Mouse (Mus musculus) MEL (cell line): ENCODE data around the gene Plcxd3. TPM values are rescaled to one million over a fixed set of nuclear protein-coding genes. Genes with fewer than 3 reads are reported as not detected.

ENCODE experiments used
- DNase-seq: peaks from one replicate; pipeline ENCODE4 v3.0.0; 2011; ENCODE audit warnings: low read depth, low spot score
- H3K27ac ChIP-seq: 2 replicates; pipeline ENCODE4 v1.5.1; 2012; ENCODE audit warnings: low read depth, mild to moderate bottlenecking, control low read depth, low read length, moderate library complexity; ENCODE audit not compliant: control insufficient read depth
- H3K27me3 ChIP-seq, 2 experiments: fragments of 150-350 bp in 1 of 2; sonication (generic) in 1 of 2; 2 replicates each; pipeline ENCODE4 v1.6.1; 2012; ENCODE audit warnings: low read length in 2 of 2, mild to moderate bottlenecking in 2 of 2, improper control_type of control experiment in 1 of 2, moderate library complexity in 1 of 2; ENCODE audit not compliant: insufficient read depth in 2 of 2, control insufficient read depth in 1 of 2
- H3K36me3 ChIP-seq, 2 experiments: 2 replicates each; pipeline ENCODE4 v1.6.1; 2012 to 2014; ENCODE audit warnings: low read length in 2 of 2, improper control_type of control experiment in 1 of 2, inconsistent platforms in 1 of 2, mild to moderate bottlenecking in 1 of 2; ENCODE audit not compliant: insufficient read depth in 2 of 2, control insufficient read depth in 1 of 2
- H3K4me1 ChIP-seq, 2 experiments: fragments of 150-350 bp in 1 of 2; sonication (generic) in 1 of 2; 2 replicates each; pipeline ENCODE4 v1.6.1; 2012; ENCODE audit warnings: low read length in 2 of 2, improper control_type of control experiment in 1 of 2, mild to moderate bottlenecking in 1 of 2; ENCODE audit not compliant: insufficient read depth in 2 of 2, control insufficient read depth in 1 of 2
- H3K4me3 ChIP-seq, 2 experiments: fragments of 150-350 bp in 1 of 2; sonication (generic) in 1 of 2; 2 replicates each; pipeline ENCODE4 v1.5.1; 2012; ENCODE audit warnings: low read depth in 2 of 2, low read length in 2 of 2, mild to moderate bottlenecking in 2 of 2, moderate library complexity in 2 of 2, control low read depth in 1 of 2, improper control_type of control experiment in 1 of 2; ENCODE audit not compliant: control insufficient read depth in 1 of 2, insufficient read depth in 1 of 2
- H3K79me2 ChIP-seq: 2 replicates; pipeline ENCODE4 v1.6.1; 2012; ENCODE audit warnings: mild to moderate bottlenecking, low read length, moderate library complexity; ENCODE audit not compliant: control insufficient read depth, poor library complexity, insufficient read depth
- H3K9ac ChIP-seq: 2 replicates; pipeline ENCODE4 v1.6.1; 2012; ENCODE audit warnings: low read depth, mild to moderate bottlenecking, control low read depth, low read length, moderate library complexity; ENCODE audit not compliant: control insufficient read depth, poor library complexity, severe bottlenecking
- H3K9me3 ChIP-seq: fragments of 150-350 bp; sonication (generic); replicated peaks from 2 replicates; pipeline ENCODE4 v1.6.1; 2012; ENCODE audit warnings: mild to moderate bottlenecking, low read length, improper control_type of control experiment, moderate library complexity; ENCODE audit not compliant: insufficient read depth
- GABPA ChIP-seq: IDR thresholded peaks from 2 replicates; pipeline ENCODE4 v1.6.1; 2012; ENCODE audit warnings: low read depth, mild to moderate bottlenecking, inconsistent platforms, low read length, improper control_type of control experiment, moderate library complexity
- JUND ChIP-seq: IDR thresholded peaks from 2 replicates; pipeline ENCODE4 v1.6.1; 2011; ENCODE audit warnings: low read depth, mild to moderate bottlenecking, improper control_type of control experiment, low read length
- MYB ChIP-seq: IDR thresholded peaks from 2 replicates; pipeline ENCODE4 v1.6.1; 2011; ENCODE audit warnings: mild to moderate bottlenecking, low read depth, low read length, improper control_type of control experiment
- POLR2AphosphoS2 ChIP-seq: IDR thresholded peaks from 2 replicates; pipeline ENCODE4 v1.6.1; 2011; ENCODE audit warnings: low read length, improper control_type of control experiment
- SIN3A ChIP-seq: IDR thresholded peaks from 2 replicates; pipeline ENCODE4 v1.6.1; 2012; ENCODE audit warnings: low read length, improper control_type of control experiment, inconsistent platforms
- USF2 ChIP-seq, 2 experiments: IDR thresholded peaks; 2 replicates each; pipeline ENCODE4 v1.6.1; 2011 to 2012; ENCODE audit warnings: improper control_type of control experiment in 2 of 2, low read length in 2 of 2, borderline replicate concordance in 1 of 2, inconsistent platforms in 1 of 2, low read depth in 1 of 2, mild to moderate bottlenecking in 1 of 2; ENCODE audit not compliant: insufficient read depth in 1 of 2
- ZC3H11A ChIP-seq: IDR thresholded peaks from 2 replicates; pipeline ENCODE4 v1.6.1; 2012; ENCODE audit warnings: low read depth, mild to moderate bottlenecking, inconsistent platforms, low read length, improper control_type of control experiment
- ZKSCAN1 ChIP-seq: IDR thresholded peaks from 2 replicates; pipeline ENCODE4 v1.6.1; 2012; ENCODE audit warnings: low read depth, mild to moderate bottlenecking, inconsistent platforms, low read length, improper control_type of control experiment, moderate library complexity
- ZNF384 ChIP-seq: IDR thresholded peaks from 2 replicates; pipeline ENCODE4 v1.6.1; 2012; ENCODE audit warnings: low read depth, mild to moderate bottlenecking, inconsistent platforms, low read length, improper control_type of control experiment
- polyA plus RNA-seq, 2 experiments: library from polyadenylated mRNA; stranded (reverse) in 1 of 2; unstranded in 1 of 2; fragments of >175 nt in 1 of 2; fragments of >200 nt in 1 of 2; gene quantifications; 2 replicates each; pipeline versions ENCODE4 v1.2.1 to v1.2.4; 2012; ENCODE audit warnings: low replicate concordance in 2 of 2, low read depth in 1 of 2; ENCODE audit not compliant: insufficient read length in 2 of 2, insufficient read depth in 1 of 2, missing spikeins in 1 of 2
- total RNA-seq: library from RNA; depleted of rRNA; stranded (reverse); fragments of 300-350 nt; gene quantifications from 2 replicates; pipeline ENCODE4 v1.2.3, GENCODE M21; 2012

Gene Plcxd3
- total and polyA plus RNA-seq, 3 experiments: not detected

GRCm38 (mm10) chr15:4496984-4497383 is 121.7 kb downstream of the Plcxd3 start:
- Histone ChIP-seq H3K9ac (no peak overlapping the region), H3K9me3 (no peaks in the 10 kb centered on the region), H3K27me3 (no peaks in the 10 kb centered on the region), H3K79me2 (no peaks in the 10 kb centered on the region), H3K4me1 (no peaks in the 10 kb centered on the region), H3K36me3 (no peaks in the 10 kb centered on the region), H3K4me3 (no peak overlapping the region), H3K27ac (no peak overlapping the region)
- no peak for TF ChIP-seq ZC3H11A
- no peak for TF ChIP-seq ZKSCAN1
- TF ChIP-seq USF2 (IDR thresholded peaks at IDR 0.05; ENCODE audit: borderline replicate concordance in 1 of 2, insufficient read depth in 1 of 2, low read depth in 1 of 2, low read length in 2 of 2): no peak
- no peak for DNase-seq

GRCm38 (mm10) chr15:4498036-4498435 is 122.7 kb downstream of the Plcxd3 start:
- Histone ChIP-seq H3K79me2 (no peaks in the 10 kb centered on the region), H3K27me3 (no peaks in the 10 kb centered on the region), H3K9ac (no peak overlapping the region), H3K4me3 (no peak overlapping the region), H3K27ac (no peak overlapping the region), H3K9me3 (no peaks in the 10 kb centered on the region)
- no peak for DNase-seq
- TF ChIP-seq MYB: no peak
- TF ChIP-seq ZNF384: no peak
- no peak for TF ChIP-seq JUND
- TF ChIP-seq USF2 (IDR thresholded peaks at IDR 0.05; ENCODE audit: borderline replicate concordance in 1 of 2, insufficient read depth in 1 of 2, low read depth in 1 of 2, low read length in 2 of 2): no peak
- TF ChIP-seq, all 39 proteins: peak for 0
- H3K4me1 ChIP-seq: no peaks in the 10 kb centered on the region
- no peaks in the 10 kb centered on the region for H3K36me3 ChIP-seq

- DNase-seq: no peak
- no peak overlapping the region for H3K9ac ChIP-seq
- no peak for TF ChIP-seq USF2 (IDR thresholded peaks at IDR 0.05; ENCODE audit: borderline replicate concordance in 1 of 2, insufficient read depth in 1 of 2, low read depth in 1 of 2, low read length in 2 of 2)
- no peak for TF ChIP-seq SIN3A
- TF ChIP-seq GABPA: no peak
- no peak for TF ChIP-seq POLR2AphosphoS2
Measured at GRCm38 (mm10) chr15:4503366-4503765, 128.1 kb downstream of the Plcxd3 start.

More at GRCm38 (mm10) chr15:4503366-4503765, 128.1 kb downstream of the Plcxd3 start:
- Histone ChIP-seq H3K4me3 (no peak overlapping the region), H3K36me3 (no peaks in the 10 kb centered on the region), H3K27me3 (no peaks in the 10 kb centered on the region), H3K9me3 (no peaks in the 10 kb centered on the region), H3K79me2 (no peaks in the 10 kb centered on the region), H3K4me1 (no peaks in the 10 kb centered on the region), H3K27ac (no peak overlapping the region)
